Mouse (Mus musculus) neural tube, embryonic 15.5 days (tissue): Measurements from ENCODE around the gene Cytip. TPM values are rescaled to one million over a fixed set of nuclear protein-coding genes. Genes with fewer than 3 reads are reported as not detected.

ENCODE experiments used
- ATAC-seq: fragments of 200-750 bp; cut with Nextera tagmentation; 2 replicates; pipeline ENCODE4 v1.8.0; 2017; ENCODE audit warnings: mild to moderate bottlenecking, moderate TSS enrichment, moderate library complexity; ENCODE audit not compliant: low FRiP score
- H3K27ac ChIP-seq: fragments of 300-500 bp; sonication (generic); replicated peaks from 2 replicates; pipeline ENCODE4 v1.5.1; 2015; ENCODE audit warnings: mild to moderate bottlenecking, inconsistent platforms
- H3K27me3 ChIP-seq: fragments of 300-500 bp; sonication (generic); replicated peaks from 2 replicates; pipeline ENCODE4 v1.6.1; 2015; ENCODE audit warnings: inconsistent platforms
- H3K36me3 ChIP-seq: fragments of 300-500 bp; sonication (generic); 2 replicates; pipeline ENCODE4 v1.6.1; 2015; ENCODE audit warnings: inconsistent platforms
- H3K4me1 ChIP-seq: fragments of 300-500 bp; sonication (generic); 2 replicates; pipeline ENCODE4 v1.6.1; 2015; ENCODE audit warnings: inconsistent platforms
- H3K4me2 ChIP-seq: fragments of 300-500 bp; sonication (generic); 2 replicates; pipeline ENCODE4 v1.6.1; 2015; ENCODE audit warnings: inconsistent platforms, mild to moderate bottlenecking, moderate library complexity
- H3K4me3 ChIP-seq: fragments of 300-500 bp; sonication (generic); replicated peaks from 2 replicates; pipeline ENCODE4 v1.5.1; 2015; ENCODE audit warnings: mild to moderate bottlenecking, inconsistent platforms
- H3K9ac ChIP-seq: fragments of 300-500 bp; sonication (generic); replicated peaks from 2 replicates; pipeline ENCODE4 v1.6.1; 2015; ENCODE audit warnings: mild to moderate bottlenecking, inconsistent platforms
- H3K9me3 ChIP-seq: fragments of 300-500 bp; sonication (generic); replicated peaks from 2 replicates; pipeline ENCODE4 v1.6.1; 2016; ENCODE audit warnings: inconsistent platforms
- WGBS: fragments of 180-500 bp; shearing (Covaris S2); methylation state at CpG from one replicate; pipeline ENCODE4 v1.1.7; 2015; ENCODE audit warnings: mixed read lengths; 5-methylcytosine and 5-hydroxymethylcytosine counted together
- polyA plus RNA-seq: library from polyadenylated mRNA; unstranded; fragments of >200 nt; fragmentation: Nextera tagmentation; extraction: Ambion mirVana; gene quantifications from 2 replicates; pipeline ENCODE4 v1.2.1, GENCODE M21; 2015

The Cytip gene
- polyA plus RNA-seq, 1 experiment from 2014 or later = 0.08 TPM

DNA sequence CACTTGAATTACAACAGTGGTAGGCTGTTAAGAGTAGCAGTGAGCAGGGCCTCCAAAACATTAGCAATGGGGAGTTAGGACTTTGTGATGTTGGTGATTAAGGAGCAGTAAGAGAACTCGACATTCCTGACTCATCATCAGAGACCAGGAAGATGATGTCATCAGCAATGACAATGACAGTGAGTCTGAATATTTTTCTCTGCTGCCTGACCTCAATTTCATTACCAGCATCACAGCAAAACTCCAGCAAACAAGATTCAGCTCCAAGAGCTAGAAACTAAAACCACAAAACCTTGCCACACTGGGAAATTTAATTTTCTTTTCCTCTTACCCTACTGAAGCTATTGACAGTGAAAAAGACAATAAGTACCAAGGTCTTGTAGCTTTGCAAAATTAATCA is 14.6 kb downstream of the Cytip start:
- Histone ChIP-seq H3K4me3 (no peak overlapping the region), H3K4me1 (no peaks in the 10 kb centered on the region), H3K9me3 (no peaks in the 10 kb centered on the region), H3K27me3 (no peaks in the 10 kb centered on the region), H3K27ac (no peak overlapping the region), H3K9ac (no peak overlapping the region), H3K36me3 (no peaks in the 10 kb centered on the region), H3K4me2 (no peak overlapping the region)
- no peak for ATAC-seq
- 86% methylated on average over 1 of the region's 1 CpGs for WGBS

DNA sequence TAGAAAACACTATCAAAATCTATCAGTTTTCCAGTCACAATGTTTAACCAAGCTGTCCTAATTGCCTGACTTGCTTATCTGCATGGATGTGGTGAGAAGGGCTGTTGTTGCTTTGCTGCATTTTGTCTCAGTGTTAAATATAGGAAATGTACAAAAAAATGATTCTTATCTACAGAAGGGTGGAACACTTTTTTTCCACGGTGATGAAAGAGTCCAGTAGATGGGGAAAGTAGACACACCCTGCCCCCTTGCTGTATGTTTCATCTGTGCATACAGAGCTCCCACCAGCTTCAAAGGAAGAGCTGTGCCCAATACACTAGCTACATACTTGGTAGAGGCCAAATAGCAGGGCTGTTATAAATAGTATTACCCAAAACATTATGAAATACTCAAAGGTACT is 16.3 kb downstream of the Cytip start:
- WGBS = 73% methylated on average over 1 of the region's 1 CpGs
- Histone ChIP-seq H3K27ac (no peak overlapping the region), H3K27me3 (no peaks in the 10 kb centered on the region), H3K36me3 (no peaks in the 10 kb centered on the region), H3K9me3 (no peaks in the 10 kb centered on the region), H3K9ac (no peak overlapping the region), H3K4me1 (no peaks in the 10 kb centered on the region), H3K4me2 (no peak overlapping the region), H3K4me3 (no peak overlapping the region)
- no peak for ATAC-seq

DNA sequence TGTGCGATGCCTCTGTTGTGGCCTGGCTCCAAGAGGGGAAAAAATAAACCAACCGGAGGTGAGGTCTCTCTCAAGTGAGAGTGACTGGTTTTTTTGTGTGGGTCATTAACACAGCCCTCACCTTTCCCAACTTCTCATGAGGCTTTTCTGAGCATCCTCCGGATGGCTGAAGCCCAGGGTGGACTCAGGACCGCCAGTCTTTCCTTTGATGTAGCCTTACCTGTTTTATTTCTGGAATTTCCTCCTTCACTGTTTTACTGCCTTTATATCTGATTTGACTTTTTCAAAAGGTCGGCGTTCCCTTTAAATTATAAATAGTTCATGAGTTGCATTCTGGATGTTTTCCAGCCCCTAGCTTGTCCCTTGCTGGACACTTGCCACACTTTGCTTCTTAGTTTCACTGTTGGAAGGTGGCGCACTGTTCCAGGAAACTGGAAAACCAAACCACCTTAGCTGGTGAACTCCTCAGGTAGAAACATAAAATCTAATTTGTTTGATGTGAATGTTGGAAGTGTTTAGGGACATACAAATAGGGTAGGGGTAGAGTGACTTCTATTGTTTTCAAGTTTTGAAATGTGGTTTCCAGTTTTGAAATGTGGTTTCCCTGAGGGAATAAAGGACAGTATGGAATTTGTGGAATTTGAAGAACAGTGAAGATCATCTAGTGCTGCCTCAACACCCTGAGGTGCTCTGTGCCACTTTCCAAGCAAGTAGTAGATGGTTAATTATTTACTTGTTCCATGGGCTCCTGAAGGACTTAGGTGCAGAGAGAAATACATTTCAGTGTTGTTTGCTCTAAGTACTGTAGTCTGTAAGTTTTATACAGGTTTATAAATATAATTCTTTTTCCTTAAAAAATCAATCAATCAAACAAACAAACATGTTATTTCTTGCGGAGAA is 19.7 kb downstream of the Cytip start:
- no peaks in the 10 kb centered on the region for H3K9me3 ChIP-seq
- no peak for ATAC-seq
- H3K9ac ChIP-seq = no peak overlapping the region
- no peaks in the 10 kb centered on the region for H3K27me3 ChIP-seq
- no peak overlapping the region for H3K4me3 ChIP-seq
- H3K36me3 ChIP-seq = no peaks in the 10 kb centered on the region
- H3K4me2 ChIP-seq = no peak overlapping the region
- H3K27ac ChIP-seq = no peak overlapping the region
- no peaks in the 10 kb centered on the region for H3K4me1 ChIP-seq
- 86% methylated on average over 8 of the region's 8 CpGs for WGBS

DNA sequence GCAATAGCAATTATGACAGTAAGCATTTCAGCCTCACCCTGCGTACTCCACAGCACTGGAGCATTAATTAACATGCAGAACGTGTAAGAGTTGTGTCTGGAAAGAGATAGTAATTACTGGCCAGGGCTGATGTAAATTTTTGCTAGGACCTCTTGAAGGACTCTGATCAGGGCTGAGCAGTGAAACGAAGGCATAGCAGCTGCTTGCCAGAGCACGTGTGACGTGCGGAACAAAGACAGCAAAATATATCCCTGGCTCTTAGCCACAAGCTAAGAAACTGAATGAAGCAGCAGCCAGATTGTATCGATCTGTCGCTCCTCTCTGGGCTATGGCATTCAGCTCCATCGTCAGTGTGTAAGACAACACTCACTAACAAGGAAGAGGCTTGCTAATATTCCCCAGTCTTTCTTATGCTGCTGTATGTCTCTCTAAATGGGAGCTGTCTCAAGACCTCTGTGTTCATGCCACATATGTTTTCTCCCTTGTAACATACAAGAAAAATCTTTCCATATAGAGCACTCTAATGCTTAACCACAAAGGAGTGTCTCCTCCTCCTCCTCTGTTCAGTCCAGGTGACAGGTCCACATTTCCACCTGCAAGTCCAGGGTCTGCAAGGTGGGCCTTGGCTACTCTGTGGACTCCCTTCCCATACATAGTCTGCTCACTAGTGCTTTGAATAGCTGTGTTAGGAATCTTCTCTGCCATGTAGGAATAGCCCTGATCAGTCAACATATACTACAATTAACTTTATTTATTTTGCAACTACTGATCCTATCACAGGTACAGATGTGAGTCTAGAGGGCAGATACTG is 20.7 kb downstream of the Cytip start:
- ATAC-seq = peak; percentile 89
- Histone ChIP-seq H3K9ac (no peak overlapping the region; the same call in 1 of the 2 replicates), H3K4me2 (peak overlapping the region; percentile 20)

GRCm38 (mm10) chr2:58172963-58173362 is 22.4 kb downstream of the Cytip start:
- Histone ChIP-seq H3K4me1 (no peaks in the 10 kb centered on the region), H3K27me3 (no peaks in the 10 kb centered on the region), H3K9ac (no peak overlapping the region), H3K36me3 (no peaks in the 10 kb centered on the region), H3K27ac (no peak overlapping the region), H3K4me3 (no peak overlapping the region), H3K9me3 (no peaks in the 10 kb centered on the region), H3K4me2 (no peak overlapping the region)
- 93% methylated on average over 3 of the region's 3 CpGs for WGBS
- ATAC-seq = no peak

More for the DNA sequence above, 20.7 kb downstream of the Cytip start:
- Histone ChIP-seq H3K27ac (peak overlapping the region; percentile 65), H3K9me3 (no peaks in the 10 kb centered on the region), H3K4me1 (no peaks in the 10 kb centered on the region), H3K27me3 (no peaks in the 10 kb centered on the region), H3K36me3 (no peaks in the 10 kb centered on the region), H3K4me3 (no peak overlapping the region)
- WGBS = 30% methylated on average over 9 of the region's 9 CpGs

- ATAC-seq = no peak
- Histone ChIP-seq H3K9me3 (no peaks in the 10 kb centered on the region), H3K4me2 (no peak overlapping the region), H3K36me3 (no peaks in the 10 kb centered on the region), H3K4me1 (no peaks in the 10 kb centered on the region), H3K27me3 (no peaks in the 10 kb centered on the region), H3K27ac (no peak overlapping the region), H3K9ac (no peak overlapping the region), H3K4me3 (no peak overlapping the region)
- WGBS = 90% methylated on average over 2 of the region's 2 CpGs
Measured at GRCm38 (mm10) chr2:58169173-58169572, 26.2 kb downstream of the Cytip start.

DNA sequence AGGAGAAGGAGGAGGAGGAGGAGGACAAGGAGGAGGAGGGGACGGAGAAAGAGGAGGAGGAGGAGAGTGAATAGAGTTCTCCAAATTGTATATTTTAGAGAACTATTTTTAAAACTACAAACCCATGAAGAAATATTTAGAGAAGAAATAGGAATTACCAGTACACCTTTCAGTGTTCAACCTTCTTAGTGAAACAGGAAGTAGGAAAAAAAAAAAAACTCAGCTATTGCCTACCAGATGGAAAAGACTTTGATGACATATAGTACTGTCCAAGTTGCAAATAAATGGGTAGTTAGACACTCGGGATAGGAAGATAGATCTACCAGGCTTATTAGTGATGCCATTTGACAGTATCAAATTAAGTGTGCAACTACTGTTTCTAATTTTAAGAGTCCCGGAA is 27.7 kb downstream of the Cytip start:
- Histone ChIP-seq H3K27ac (no peak overlapping the region), H3K4me3 (no peak overlapping the region), H3K36me3 (no peaks in the 10 kb centered on the region), H3K9ac (no peak overlapping the region), H3K27me3 (no peaks in the 10 kb centered on the region), H3K4me2 (no peak overlapping the region), H3K9me3 (no peaks in the 10 kb centered on the region), H3K4me1 (no peaks in the 10 kb centered on the region)
- WGBS = 87% methylated on average over 3 of the region's 3 CpGs
- ATAC-seq = no peak

- no peak overlapping the region for H3K9ac ChIP-seq
- ATAC-seq = no peak
- no peak overlapping the region for H3K27ac ChIP-seq
- 68% methylated on average over 2 of the region's 2 CpGs for WGBS
- no peaks in the 10 kb centered on the region for H3K4me1 ChIP-seq
- H3K9me3 ChIP-seq = no peaks in the 10 kb centered on the region
- H3K4me2 ChIP-seq = no peak overlapping the region
- H3K27me3 ChIP-seq = no peaks in the 10 kb centered on the region
- H3K36me3 ChIP-seq = no peaks in the 10 kb centered on the region
- no peak overlapping the region for H3K4me3 ChIP-seq
Measured at GRCm38 (mm10) chr2:58166764-58167163, 28.6 kb downstream of the Cytip start.

GRCm38 (mm10) chr2:58163457-58164181 is 31.7 kb downstream of the Cytip start:
- 75% methylated on average over 1 of the region's 1 CpGs for WGBS
- no peak overlapping the region for H3K9ac ChIP-seq
- no peaks in the 10 kb centered on the region for H3K36me3 ChIP-seq
- H3K4me3 ChIP-seq = no peak overlapping the region
- no peaks in the 10 kb centered on the region for H3K9me3 ChIP-seq
- no peak overlapping the region for H3K27ac ChIP-seq
- H3K4me1 ChIP-seq = no peaks in the 10 kb centered on the region
- H3K27me3 ChIP-seq = no peaks in the 10 kb centered on the region
- no peak for ATAC-seq
- no peak overlapping the region for H3K4me2 ChIP-seq

GRCm38 (mm10) chr2:58161813-58162212 is 33.5 kb downstream of the Cytip start:
- Histone ChIP-seq H3K4me2 (no peak overlapping the region), H3K9ac (no peak overlapping the region), H3K4me3 (no peak overlapping the region), H3K4me1 (no peaks in the 10 kb centered on the region), H3K36me3 (no peaks in the 10 kb centered on the region), H3K9me3 (no peaks in the 10 kb centered on the region), H3K27ac (no peak overlapping the region), H3K27me3 (no peaks in the 10 kb centered on the region)
- no peak for ATAC-seq
- WGBS = 88% methylated on average over 4 of the region's 4 CpGs

DNA sequence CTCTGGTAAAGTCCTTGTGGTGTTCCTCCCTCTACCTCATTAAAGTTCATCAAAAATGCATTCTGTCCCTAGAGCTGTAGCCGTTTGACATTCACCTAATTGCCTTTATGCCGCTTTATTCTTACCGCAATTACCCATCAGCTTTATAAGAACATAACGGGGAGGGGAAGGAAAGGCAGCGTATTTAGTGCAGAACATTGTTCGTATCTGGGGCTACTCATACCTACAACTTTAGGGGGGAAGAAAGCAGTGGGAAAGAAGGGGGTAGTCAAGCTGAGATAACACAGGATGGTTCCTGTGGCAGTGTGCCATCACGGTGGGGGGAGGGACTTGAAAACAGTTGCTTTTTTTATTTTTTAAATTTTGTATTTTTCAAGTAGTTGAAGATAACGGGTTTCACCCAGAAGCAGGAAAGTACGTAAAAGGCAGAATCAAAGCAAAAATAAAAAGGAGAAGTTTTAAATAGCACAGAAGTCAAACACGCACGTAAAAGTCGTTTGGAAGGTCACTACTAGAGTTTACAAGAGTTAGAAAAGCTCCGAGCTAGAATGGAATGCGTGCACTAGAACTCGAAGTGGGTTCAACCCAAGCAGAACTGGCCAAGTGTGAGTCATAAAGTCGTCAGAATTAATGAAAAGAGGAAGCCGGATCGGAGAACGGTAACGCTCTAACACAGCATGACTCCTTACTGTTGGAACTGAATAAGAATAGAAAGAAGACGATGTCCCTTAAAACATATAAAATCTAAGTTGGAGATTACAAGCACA is 34.6 kb downstream of the Cytip start:
- Histone ChIP-seq H3K36me3 (no peaks in the 10 kb centered on the region), H3K27me3 (no peaks in the 10 kb centered on the region), H3K4me3 (no peak overlapping the region), H3K27ac (no peak overlapping the region), H3K9me3 (no peaks in the 10 kb centered on the region), H3K9ac (no peak overlapping the region), H3K4me1 (no peaks in the 10 kb centered on the region), H3K4me2 (no peak overlapping the region)
- no peak for ATAC-seq
- WGBS = 75% methylated on average over 21 of the region's 21 CpGs
